Mouse (Mus musculus) gastrocnemius, postnatal 10 days (tissue): ENCODE data around the gene Ak8. TPM values are rescaled to one million over a fixed set of nuclear protein-coding genes. Genes with fewer than 3 reads are reported as not detected.

Source experiments
- DNase-seq: peaks from one replicate; pipeline ENCODE4 v3.0.0; 2021; ENCODE audit warnings: mixed read lengths
- total RNA-seq, 2 experiments: library from RNA; stranded (reverse); gene quantifications; 2 replicates each; pipeline ENCODE4 v1.2.3; 2021

The Ak8 gene
- total RNA-seq, 2 experiments from 2014 or later = not detected

- DNase-seq = no peak
Observed at GRCm38 (mm10) chr2:28796298-28796697, 96.3 kb downstream of the Ak8 start.

- DNase-seq = no peak
Observed at GRCm38 (mm10) chr2:28797490-28798106, 97.6 kb downstream of the Ak8 start.

GRCm38 (mm10) chr2:28798390-28798789 is 98.4 kb downstream of the Ak8 start:
- DNase-seq = no peak

GRCm38 (mm10) chr2:28799575-28799974 is 99.6 kb downstream of the Ak8 start:
- no peak for DNase-seq

- DNase-seq = no peak
Observed at GRCm38 (mm10) chr2:28803406-28803805, 103.4 kb downstream of the Ak8 start.

DNA sequence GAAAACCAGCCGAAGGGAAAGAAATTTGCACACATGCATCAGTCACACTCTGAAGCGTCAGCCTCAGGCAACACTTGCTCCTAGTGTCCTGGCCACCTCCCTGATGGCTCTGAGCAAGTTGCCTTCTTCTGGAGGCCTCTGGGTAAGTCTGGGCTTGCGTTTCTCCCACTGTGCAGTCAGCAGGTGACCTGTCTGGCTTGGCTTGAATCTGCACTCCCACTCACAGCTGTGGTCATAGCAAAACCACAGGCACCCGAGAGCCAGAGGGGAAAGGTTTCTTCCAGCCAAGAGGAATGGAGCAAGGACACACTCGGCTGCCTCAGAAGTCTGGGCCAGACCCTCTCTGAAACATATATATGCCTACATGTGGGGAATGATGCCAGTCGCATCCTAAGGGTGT is 108.9 kb downstream of the Ak8 start:
- DNase-seq = no peak

- DNase-seq = no peak
Observed at GRCm38 (mm10) chr2:28810260-28811013, 110.5 kb downstream of the Ak8 start.

DNA sequence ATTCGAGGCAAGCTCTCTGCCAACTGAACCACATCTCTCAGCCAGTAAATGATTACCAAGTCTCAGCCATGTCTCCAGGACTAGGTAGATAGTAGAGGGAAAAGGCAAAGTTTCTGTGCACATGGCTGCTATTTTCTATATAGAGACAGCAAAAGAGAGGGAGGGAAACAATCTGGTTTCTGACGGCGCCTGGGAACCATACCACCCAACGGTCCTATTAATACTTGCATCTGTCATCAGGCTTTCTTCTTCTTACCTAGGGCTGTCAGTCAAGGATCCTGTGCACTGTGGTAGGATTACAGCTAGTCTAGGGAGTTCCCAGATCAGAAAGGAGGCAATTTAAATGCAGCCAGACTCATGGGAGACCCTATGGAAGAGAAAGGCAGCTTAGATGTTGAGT is 118.9 kb downstream of the Ak8 start:
- DNase-seq = no peak

- DNase-seq = no peak
Observed at GRCm38 (mm10) chr2:28829265-28829664, 129.3 kb downstream of the Ak8 start.

- no peak for DNase-seq
Observed at GRCm38 (mm10) chr2:28836181-28836940, 136.4 kb downstream of the Ak8 start.

GRCm38 (mm10) chr2:28839501-28840221 is 139.7 kb downstream of the Ak8 start:
- DNase-seq = peak; percentile 8

DNA sequence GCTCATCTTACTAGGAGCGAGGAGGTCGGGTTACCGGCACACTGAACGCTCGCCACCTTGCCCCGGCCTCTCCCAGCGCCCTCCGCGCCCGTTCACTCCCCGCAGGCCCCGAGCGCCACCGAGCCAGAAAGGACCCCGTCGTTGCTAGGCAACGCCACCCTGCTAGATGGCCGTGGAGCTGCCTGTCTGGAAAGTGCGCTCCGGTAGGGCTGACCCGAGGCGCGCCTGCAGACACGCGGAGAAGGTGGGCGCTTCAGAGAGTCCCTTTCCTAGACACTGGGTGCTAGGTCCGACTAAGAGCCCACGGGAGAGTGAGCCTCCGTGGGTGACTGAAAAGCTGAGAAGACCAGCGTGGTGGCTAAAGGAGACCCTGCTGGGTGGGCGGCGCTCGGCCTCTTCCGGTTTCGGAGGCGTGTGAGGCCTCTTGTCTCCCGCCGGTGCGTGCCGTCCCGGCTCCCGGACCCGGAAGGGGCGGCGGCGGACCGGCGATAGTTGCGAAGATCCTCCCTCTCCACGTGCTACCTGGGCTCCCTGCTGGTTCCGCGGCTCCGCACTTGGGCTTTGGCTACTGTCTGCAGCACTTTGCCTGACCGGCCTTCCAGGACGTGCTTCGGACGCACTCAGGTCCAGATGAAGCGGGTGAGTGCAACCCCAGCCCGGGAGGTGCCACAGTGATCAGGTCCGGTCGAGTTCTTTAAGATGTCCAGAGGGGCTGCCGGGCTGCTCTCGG is 140.4 kb downstream of the Ak8 start, which contains the start of the genes Gtf3c4 and Ddx31:
Gtf3c4 (minus strand) TSS at position 139 of the 730 bp plus-strand sequence.
Ddx31 (plus strand) TSS at position 185 of the 730 bp plus-strand sequence.
- DNase-seq = peak; percentile 95

- DNase-seq = no peak
Observed at GRCm38 (mm10) chr2:28842042-28842441, 142.1 kb downstream of the Ak8 start.

- no peak for DNase-seq
Observed at GRCm38 (mm10) chr2:28848879-28849278, 148.9 kb downstream of the Ak8 start.

- DNase-seq = no peak
Observed at GRCm38 (mm10) chr2:28852594-28852993, 152.6 kb downstream of the Ak8 start.

- DNase-seq = no peak
Observed at GRCm38 (mm10) chr2:28855773-28856172, 155.8 kb downstream of the Ak8 start.

- no peak for DNase-seq
Observed at GRCm38 (mm10) chr2:28859303-28859702, 159.3 kb downstream of the Ak8 start.

DNA sequence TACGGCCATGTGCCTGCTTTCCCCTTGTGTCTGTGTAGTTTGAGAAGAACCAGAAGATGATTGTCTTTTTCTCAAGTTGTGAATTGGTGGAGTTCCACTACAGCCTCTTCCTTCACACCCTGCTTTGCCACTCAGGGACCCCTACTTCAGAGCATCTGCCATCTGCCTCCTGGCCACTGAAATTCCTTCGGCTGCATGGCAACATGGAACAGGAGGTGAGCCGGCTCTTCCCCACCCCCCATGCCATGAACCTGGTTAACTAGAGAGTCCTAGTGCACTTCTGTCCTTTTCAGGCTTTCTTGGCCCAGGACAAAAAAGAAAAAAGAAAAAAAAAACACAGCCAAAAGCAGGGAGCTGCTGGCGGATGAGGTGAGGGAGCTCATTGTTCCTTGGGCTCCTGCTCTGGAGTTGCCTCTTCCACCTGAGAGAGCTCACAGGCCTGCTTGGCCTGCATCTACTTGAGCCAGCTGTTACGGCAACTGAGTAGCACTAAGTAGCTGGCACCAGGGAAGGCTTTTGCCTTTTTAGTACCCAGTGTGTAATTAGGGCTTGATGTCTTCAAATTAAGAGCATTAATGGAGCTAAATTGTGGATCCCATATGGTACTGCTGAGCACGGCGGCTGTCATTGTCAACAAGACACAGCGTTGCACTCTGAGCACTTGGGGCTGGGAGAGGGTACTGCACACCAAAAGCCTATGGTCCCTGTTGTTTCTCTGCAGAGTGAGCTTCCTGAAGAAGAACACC is 160.9 kb downstream of the Ak8 start:
- no peak for DNase-seq
